Mouse (Mus musculus): Measurements from ENCODE around the gene Olfr133. TPM values are rescaled to one million over a fixed set of nuclear protein-coding genes. Genes with fewer than 3 reads are reported as not detected.

Olfr133 gene
- polyA plus RNA-seq (2014; fragmentation: Illumina TruSeq; extraction: RNeasy Lipid Tissue Mini Kit (QIAGEN cat#74804); ENCODE audit: low read depth, low replicate concordance), result not detected

GRCm38 (mm10) chr17:38144981-38145380 is at the start of gene Olfr133:
Gene Olfr133, plus strand, starts transcription at chr17:38145281.

GRCm38 (mm10) chr17:38134426-38134825 is 10.7 kb upstream of the Olfr133 start, which contains the start of gene Olfr132:
Gene Olfr132, minus strand, starts transcription at chr17:38134526.

GRCm38 (mm10) chr17:38171088-38171487 is 26.0 kb downstream of the Olfr133 start, which contains the start of gene Olfr134:
Gene Olfr134, plus strand, starts transcription at chr17:38171388.

Other genes starting within 250 kb of the Olfr133 start
- gene Olfr127, start 244.8 kb upstream of the Olfr133 start, polyA plus RNA-seq (2014; fragmentation: Illumina TruSeq; extraction: RNeasy Lipid Tissue Mini Kit (QIAGEN cat#74804); ENCODE audit: low read depth, low replicate concordance), result not detected
- not detected for gene Olfr128, start 224.7 kb upstream of the Olfr133 start, polyA plus RNA-seq (2014; fragmentation: Illumina TruSeq; extraction: RNeasy Lipid Tissue Mini Kit (QIAGEN cat#74804); ENCODE audit: low read depth, low replicate concordance)
- not detected for gene Olfr761, start 192.2 kb upstream of the Olfr133 start, polyA plus RNA-seq (2014; fragmentation: Illumina TruSeq; extraction: RNeasy Lipid Tissue Mini Kit (QIAGEN cat#74804); ENCODE audit: low read depth, low replicate concordance)
- not detected for gene Olfr129, start 85.2 kb upstream of the Olfr133 start, polyA plus RNA-seq (2014; fragmentation: Illumina TruSeq; extraction: RNeasy Lipid Tissue Mini Kit (QIAGEN cat#74804); ENCODE audit: low read depth, low replicate concordance)
- gene Olfr130, start 81.4 kb upstream of the Olfr133 start, polyA plus RNA-seq (2014; fragmentation: Illumina TruSeq; extraction: RNeasy Lipid Tissue Mini Kit (QIAGEN cat#74804); ENCODE audit: low read depth, low replicate concordance), result not detected
- gene Olfr131, start 56.6 kb upstream of the Olfr133 start, polyA plus RNA-seq (2014; fragmentation: Illumina TruSeq; extraction: RNeasy Lipid Tissue Mini Kit (QIAGEN cat#74804); ENCODE audit: low read depth, low replicate concordance), result not detected
- not detected for gene Olfr132, start 10.8 kb upstream of the Olfr133 start, polyA plus RNA-seq (2014; fragmentation: Illumina TruSeq; extraction: RNeasy Lipid Tissue Mini Kit (QIAGEN cat#74804); ENCODE audit: low read depth, low replicate concordance)
- gene Olfr134, start 26.1 kb downstream of the Olfr133 start, polyA plus RNA-seq (2014; fragmentation: Illumina TruSeq; extraction: RNeasy Lipid Tissue Mini Kit (QIAGEN cat#74804); ENCODE audit: low read depth, low replicate concordance), result not detected
- not detected for gene Olfr135, start 59.1 kb downstream of the Olfr133 start, polyA plus RNA-seq (2014; fragmentation: Illumina TruSeq; extraction: RNeasy Lipid Tissue Mini Kit (QIAGEN cat#74804); ENCODE audit: low read depth, low replicate concordance)
- gene Olfr138, start 115.8 kb downstream of the Olfr133 start, polyA plus RNA-seq (2014; fragmentation: Illumina TruSeq; extraction: RNeasy Lipid Tissue Mini Kit (QIAGEN cat#74804); ENCODE audit: low read depth, low replicate concordance), result not detected
- gene Olfr137, start 162.3 kb downstream of the Olfr133 start, polyA plus RNA-seq (2014; fragmentation: Illumina TruSeq; extraction: RNeasy Lipid Tissue Mini Kit (QIAGEN cat#74804); ENCODE audit: low read depth, low replicate concordance), result not detected
- gene Olfr136, start 184.6 kb downstream of the Olfr133 start, polyA plus RNA-seq (2014; fragmentation: Illumina TruSeq; extraction: RNeasy Lipid Tissue Mini Kit (QIAGEN cat#74804); ENCODE audit: low read depth, low replicate concordance), result not detected

Measured in sigmoid colon, adult 10 weeks (tissue).